Mouse (Mus musculus) heart, embryonic 10.5 days (tissue): ENCODE measurements at regions not wholly inside any gene's neighbourhood (a gene's known extent, or its start where the extent isn't known, plus 50 kb on each side); places are given as distances from the start of the nearest gene placed in this dataset.

Experiments used
- DNase-seq: peaks from one replicate; pipeline ENCODE4 v3.0.0-alpha.2; 2017; ENCODE audit warnings: low spot score
- H3K27ac ChIP-seq: fragments of 300-500 bp; sonication (generic); 2 replicates; pipeline ENCODE4 v1.5.1; 2016; ENCODE audit warnings: mild to moderate bottlenecking
- H3K27me3 ChIP-seq: fragments of 300-500 bp; sonication (generic); 2 replicates; pipeline ENCODE4 v1.6.1; 2016; ENCODE audit warnings: mild to moderate bottlenecking; ENCODE audit not compliant: poor library complexity, insufficient read depth, severe bottlenecking
- H3K36me3 ChIP-seq: fragments of 300-500 bp; sonication (generic); 2 replicates; pipeline ENCODE4 v1.6.1; 2016; ENCODE audit warnings: mild to moderate bottlenecking, moderate library complexity
- H3K4me1 ChIP-seq: fragments of 300-500 bp; sonication (generic); 2 replicates; pipeline ENCODE4 v1.6.1; 2016; ENCODE audit warnings: mild to moderate bottlenecking
- H3K4me3 ChIP-seq: fragments of 300-500 bp; sonication (generic); 2 replicates; pipeline ENCODE4 v1.5.1; 2016; ENCODE audit warnings: mild to moderate bottlenecking, moderate library complexity
- H3K9me3 ChIP-seq: fragments of 300-500 bp; sonication (generic); 2 replicates; pipeline ENCODE4 v1.6.1; 2016; ENCODE audit warnings: mild to moderate bottlenecking, moderate library complexity
- WGBS: fragments of 180-500 bp; shearing (Covaris S2); methylation state at CpG from one replicate; pipeline ENCODE4 v1.1.7; 2016; 5-methylcytosine and 5-hydroxymethylcytosine counted together

GRCm38 (mm10) chr2:133278546-133278945 is 273.4 kb upstream of the Bmp2 start:
- H3K4me3 ChIP-seq, result no peak overlapping the region
- no peaks in the 10 kb centered on the region for H3K27me3 ChIP-seq
- no peaks in the 10 kb centered on the region for H3K36me3 ChIP-seq
- H3K4me1 ChIP-seq, result peaks cover 3% of the 10 kb centered on the region; the same call in 1 of the 2 replicates
- no peak overlapping the region for H3K27ac ChIP-seq
- WGBS, result 59% methylated on average over 4 of the region's 4 CpGs
- no peak for DNase-seq
- H3K9me3 ChIP-seq, result no peaks in the 10 kb centered on the region

- no peak overlapping the region for H3K27ac ChIP-seq
- no peaks in the 10 kb centered on the region for H3K9me3 ChIP-seq
- H3K4me1 ChIP-seq, result peaks cover 3% of the 10 kb centered on the region; the same call in 1 of the 2 replicates
- DNase-seq, result no peak
- H3K4me3 ChIP-seq, result no peak overlapping the region
- no peaks in the 10 kb centered on the region for H3K36me3 ChIP-seq
- WGBS, result 86% methylated on average over 4 of the region's 4 CpGs
- H3K27me3 ChIP-seq, result no peaks in the 10 kb centered on the region
These were observed 272.7 kb upstream of the Bmp2 start for GRCm38 (mm10) chr2:133279275-133279674.

- H3K9me3 ChIP-seq, result no peaks in the 10 kb centered on the region
- DNase-seq, result no peak
- no peaks in the 10 kb centered on the region for H3K36me3 ChIP-seq
- 63% methylated on average over 5 of the region's 5 CpGs for WGBS
- H3K4me3 ChIP-seq, result no peak overlapping the region
- H3K4me1 ChIP-seq, result no peaks in the 10 kb centered on the region
- no peaks in the 10 kb centered on the region for H3K27me3 ChIP-seq
- no peak overlapping the region for H3K27ac ChIP-seq
These were observed 269.3 kb upstream of the Bmp2 start for GRCm38 (mm10) chr2:133282692-133283091.

- Histone ChIP-seq H3K36me3 (no peaks in the 10 kb centered on the region), H3K27me3 (no peaks in the 10 kb centered on the region), H3K27ac (no peak overlapping the region), H3K4me1 (no peaks in the 10 kb centered on the region), H3K4me3 (no peak overlapping the region), H3K9me3 (no peaks in the 10 kb centered on the region)
- WGBS, result 58% methylated on average over 1 of the region's 1 CpGs
- no peak for DNase-seq
These were observed 268.2 kb upstream of the Bmp2 start for GRCm38 (mm10) chr2:133283709-133284108.

- Histone ChIP-seq H3K9me3 (no peaks in the 10 kb centered on the region), H3K27ac (no peak overlapping the region), H3K4me1 (no peaks in the 10 kb centered on the region), H3K4me3 (no peak overlapping the region), H3K36me3 (no peaks in the 10 kb centered on the region), H3K27me3 (no peaks in the 10 kb centered on the region)
- WGBS, result 85% methylated on average over 7 of the region's 7 CpGs
- DNase-seq, result no peak
These were observed 257.8 kb upstream of the Bmp2 start for GRCm38 (mm10) chr2:133294136-133294535.

GRCm38 (mm10) chr2:133305936-133306335 is 246.0 kb upstream of the Bmp2 start:
- Histone ChIP-seq H3K27ac (no peak overlapping the region), H3K4me1 (peaks cover 8% of the 10 kb centered on the region; the same call in 1 of the 2 replicates), H3K27me3 (no peaks in the 10 kb centered on the region), H3K36me3 (no peaks in the 10 kb centered on the region), H3K9me3 (no peaks in the 10 kb centered on the region), H3K4me3 (no peak overlapping the region)
- WGBS, result 49% methylated on average over 3 of the region's 3 CpGs
- no peak for DNase-seq

GRCm38 (mm10) chr2:133311001-133311400 is 241.0 kb upstream of the Bmp2 start:
- H3K9me3 ChIP-seq, result no peaks in the 10 kb centered on the region
- peaks cover 11% of the 10 kb centered on the region; the same call in 1 of the 2 replicates for H3K4me1 ChIP-seq
- H3K27me3 ChIP-seq, result no peaks in the 10 kb centered on the region
- DNase-seq, result no peak
- H3K4me3 ChIP-seq, result no peak overlapping the region
- no peaks in the 10 kb centered on the region for H3K36me3 ChIP-seq
- no peak overlapping the region for H3K27ac ChIP-seq
- WGBS, result 33% methylated on average over 1 of the region's 1 CpGs

GRCm38 (mm10) chr2:133326290-133327050 is 225.5 kb upstream of the Bmp2 start:
- no peak for DNase-seq
- Histone ChIP-seq H3K36me3 (no peaks in the 10 kb centered on the region), H3K9me3 (no peaks in the 10 kb centered on the region), H3K4me1 (peaks cover 20% of the 10 kb centered on the region), H3K27ac (no peak overlapping the region), H3K4me3 (no peak overlapping the region), H3K27me3 (no peaks in the 10 kb centered on the region)
- 47% methylated on average over 6 of the region's 6 CpGs for WGBS

GRCm38 (mm10) chr2:133327653-133328052 is 224.3 kb upstream of the Bmp2 start:
- H3K4me3 ChIP-seq, result no peak overlapping the region
- H3K27ac ChIP-seq, result 0 out of 2 replicates have a peak overlapping the region, but pooled peaks have one; percentile 22
- no peaks in the 10 kb centered on the region for H3K36me3 ChIP-seq
- 8% methylated on average over 2 of the region's 2 CpGs for WGBS
- no peak for DNase-seq
- H3K4me1 ChIP-seq, result peaks cover 20% of the 10 kb centered on the region
- no peaks in the 10 kb centered on the region for H3K9me3 ChIP-seq
- no peaks in the 10 kb centered on the region for H3K27me3 ChIP-seq

GRCm38 (mm10) chr2:133336177-133336901 is 215.6 kb upstream of the Bmp2 start:
- H3K36me3 ChIP-seq, result no peaks in the 10 kb centered on the region
- H3K27me3 ChIP-seq, result no peaks in the 10 kb centered on the region
- WGBS, result 61% methylated on average over 9 of the region's 9 CpGs
- H3K9me3 ChIP-seq, result no peaks in the 10 kb centered on the region
- H3K27ac ChIP-seq, result no peak overlapping the region
- no peak for DNase-seq
- H3K4me1 ChIP-seq, result peaks cover 4% of the 10 kb centered on the region; the same call in 1 of the 2 replicates
- no peak overlapping the region for H3K4me3 ChIP-seq

- no peaks in the 10 kb centered on the region for H3K27me3 ChIP-seq
- peaks cover 4% of the 10 kb centered on the region; the same call in 1 of the 2 replicates for H3K4me1 ChIP-seq
- H3K27ac ChIP-seq, result no peak overlapping the region
- no peaks in the 10 kb centered on the region for H3K36me3 ChIP-seq
- 79% methylated on average over 3 of the region's 3 CpGs for WGBS
- no peak for DNase-seq
- H3K4me3 ChIP-seq, result no peak overlapping the region
- no peaks in the 10 kb centered on the region for H3K9me3 ChIP-seq
These were observed 213.8 kb upstream of the Bmp2 start for GRCm38 (mm10) chr2:133338150-133338549.

- Histone ChIP-seq H3K36me3 (no peaks in the 10 kb centered on the region), H3K27ac (no peak overlapping the region), H3K4me3 (no peak overlapping the region), H3K9me3 (no peaks in the 10 kb centered on the region), H3K4me1 (peaks cover 12% of the 10 kb centered on the region; the same call in 1 of the 2 replicates), H3K27me3 (no peaks in the 10 kb centered on the region)
- DNase-seq, result no peak
- 73% methylated on average over 4 of the region's 4 CpGs for WGBS
These were observed 210.6 kb upstream of the Bmp2 start for GRCm38 (mm10) chr2:133341352-133341751.
